Mouse (Mus musculus): ENCODE measurements around the gene Gm572. TPM values are rescaled to one million over a fixed set of nuclear protein-coding genes. Genes with fewer than 3 reads are reported as not detected.

Gene Gm572
- polyA plus RNA-seq, 1 experiment from 2014 or later, result not detected

- Histone ChIP-seq H3K36me3 (peaks cover 6% of the 10 kb centered on the region), H3K4me3 (no peak overlapping the region), H3K4me1 (0 out of 2 replicates have a peak, but pooled peaks cover 4% of the 10 kb centered on the region), H3K9me3 (no peaks in the 10 kb centered on the region), H3K9ac (no peak overlapping the region), H3K27me3 (no peaks in the 10 kb centered on the region), H3K4me2 (no peak overlapping the region), H3K27ac (no peak overlapping the region)
- 27% methylated on average over 5 of the region's 5 CpGs for WGBS
- ATAC-seq (ENCODE audit: insufficient number of reproducible peaks, low FRiP score, low TSS enrichment, low read depth), result no peak
These were observed 35.4 kb upstream of the Gm572 start for GRCm38 (mm10) chr4:148607758-148608157.

GRCm38 (mm10) chr4:148609805-148610204 is 33.3 kb upstream of the Gm572 start:
- no peak for ATAC-seq (ENCODE audit: insufficient number of reproducible peaks, low FRiP score, low TSS enrichment, low read depth)
- Histone ChIP-seq H3K4me3 (no peak overlapping the region), H3K9me3 (no peaks in the 10 kb centered on the region), H3K27ac (no peak overlapping the region), H3K4me1 (0 out of 2 replicates have a peak, but pooled peaks cover 4% of the 10 kb centered on the region), H3K36me3 (peaks cover 19% of the 10 kb centered on the region), H3K27me3 (no peaks in the 10 kb centered on the region), H3K9ac (no peak overlapping the region), H3K4me2 (no peak overlapping the region)
- WGBS, result 89% methylated on average over 5 of the region's 5 CpGs

- ATAC-seq (ENCODE audit: insufficient number of reproducible peaks, low FRiP score, low TSS enrichment, low read depth), result no peak
- peaks cover 29% of the 10 kb centered on the region for H3K36me3 ChIP-seq
- H3K27ac ChIP-seq, result no peak overlapping the region
- H3K9me3 ChIP-seq, result no peaks in the 10 kb centered on the region
- WGBS, result 73% methylated on average over 5 of the region's 5 CpGs
- H3K4me1 ChIP-seq, result 0 out of 2 replicates have a peak, but pooled peaks cover 4% of the 10 kb centered on the region
- no peak overlapping the region for H3K9ac ChIP-seq
- H3K4me3 ChIP-seq, result no peak overlapping the region
- no peak overlapping the region for H3K4me2 ChIP-seq
- no peaks in the 10 kb centered on the region for H3K27me3 ChIP-seq
These were observed 32.3 kb upstream of the Gm572 start for GRCm38 (mm10) chr4:148610631-148611364.

- no peak for ATAC-seq (ENCODE audit: insufficient number of reproducible peaks, low FRiP score, low TSS enrichment, low read depth)
- WGBS, result 46% methylated on average over 4 of the region's 4 CpGs
- peaks cover 42% of the 10 kb centered on the region for H3K36me3 ChIP-seq
These were observed 30.6 kb upstream of the Gm572 start for GRCm38 (mm10) chr4:148612557-148612956.

GRCm38 (mm10) chr4:148613738-148614137 is 29.4 kb upstream of the Gm572 start:
- WGBS, result 86% methylated on average over 9 of the region's 9 CpGs
- no peak overlapping the region for H3K27ac ChIP-seq
- no peak overlapping the region for H3K9ac ChIP-seq
- 0 out of 2 replicates have a peak, but pooled peaks cover 2% of the 10 kb centered on the region for H3K4me1 ChIP-seq
- ATAC-seq (ENCODE audit: insufficient number of reproducible peaks, low FRiP score, low TSS enrichment, low read depth), result no peak
- no peaks in the 10 kb centered on the region for H3K9me3 ChIP-seq
- H3K27me3 ChIP-seq, result no peaks in the 10 kb centered on the region
- H3K4me3 ChIP-seq, result no peak overlapping the region
- H3K36me3 ChIP-seq, result peaks cover 49% of the 10 kb centered on the region
- no peak overlapping the region for H3K4me2 ChIP-seq

More at GRCm38 (mm10) chr4:148612557-148612956, 30.6 kb upstream of the Gm572 start:
- H3K4me3 ChIP-seq, result no peak overlapping the region
- no peak overlapping the region for H3K27ac ChIP-seq
- H3K4me1 ChIP-seq, result 0 out of 2 replicates have a peak, but pooled peaks cover 4% of the 10 kb centered on the region
- H3K27me3 ChIP-seq, result no peaks in the 10 kb centered on the region
- no peak overlapping the region for H3K4me2 ChIP-seq
- no peaks in the 10 kb centered on the region for H3K9me3 ChIP-seq
- H3K9ac ChIP-seq, result no peak overlapping the region

GRCm38 (mm10) chr4:148619805-148620204 is 23.3 kb upstream of the Gm572 start:
- Histone ChIP-seq H3K4me1 (peaks cover 21% of the 10 kb centered on the region), H3K4me3 (no peak overlapping the region), H3K9ac (no peak overlapping the region), H3K9me3 (no peaks in the 10 kb centered on the region), H3K36me3 (peaks cover 85% of the 10 kb centered on the region), H3K4me2 (no peak overlapping the region), H3K27ac (no peak overlapping the region), H3K27me3 (no peaks in the 10 kb centered on the region)
- WGBS, result 70% methylated on average over 1 of the region's 1 CpGs
- ATAC-seq (ENCODE audit: insufficient number of reproducible peaks, low FRiP score, low TSS enrichment, low read depth), result no peak

GRCm38 (mm10) chr4:148620718-148621117 is 22.4 kb upstream of the Gm572 start:
- Histone ChIP-seq H3K9me3 (no peaks in the 10 kb centered on the region), H3K4me3 (no peak overlapping the region), H3K27me3 (no peaks in the 10 kb centered on the region), H3K4me2 (no peak overlapping the region), H3K36me3 (peaks cover 79% of the 10 kb centered on the region), H3K4me1 (peaks cover 25% of the 10 kb centered on the region), H3K27ac (no peak overlapping the region), H3K9ac (no peak overlapping the region)
- no peak for ATAC-seq (ENCODE audit: insufficient number of reproducible peaks, low FRiP score, low TSS enrichment, low read depth)
- 92% methylated on average over 1 of the region's 1 CpGs for WGBS

GRCm38 (mm10) chr4:148622485-148622884 is 20.6 kb upstream of the Gm572 start:
- Histone ChIP-seq H3K27me3 (no peaks in the 10 kb centered on the region), H3K4me3 (no peak overlapping the region), H3K4me2 (no peak overlapping the region), H3K27ac (no peak overlapping the region), H3K9me3 (no peaks in the 10 kb centered on the region), H3K4me1 (peaks cover 28% of the 10 kb centered on the region), H3K36me3 (peaks cover 66% of the 10 kb centered on the region), H3K9ac (no peak overlapping the region)
- 86% methylated on average over 4 of the region's 4 CpGs for WGBS
- ATAC-seq (ENCODE audit: insufficient number of reproducible peaks, low FRiP score, low TSS enrichment, low read depth), result no peak

- H3K4me1 ChIP-seq, result peaks cover 28% of the 10 kb centered on the region
- H3K4me3 ChIP-seq, result no peak overlapping the region
- no peaks in the 10 kb centered on the region for H3K9me3 ChIP-seq
- H3K27ac ChIP-seq, result no peak overlapping the region
- H3K36me3 ChIP-seq, result peaks cover 60% of the 10 kb centered on the region
- no peak overlapping the region for H3K9ac ChIP-seq
- H3K4me2 ChIP-seq, result no peak overlapping the region
- no peak for ATAC-seq (ENCODE audit: insufficient number of reproducible peaks, low FRiP score, low TSS enrichment, low read depth)
- no peaks in the 10 kb centered on the region for H3K27me3 ChIP-seq
- WGBS, result 85% methylated on average over 4 of the region's 4 CpGs
These were observed 19.5 kb upstream of the Gm572 start for GRCm38 (mm10) chr4:148623609-148624008.

- Histone ChIP-seq H3K4me3 (peak overlapping the region; percentile 85), H3K9ac (no peak overlapping the region), H3K4me2 (peak overlapping the region; percentile 67), H3K36me3 (peaks cover 46% of the 10 kb centered on the region), H3K27me3 (no peaks in the 10 kb centered on the region), H3K9me3 (no peaks in the 10 kb centered on the region), H3K4me1 (peaks cover 28% of the 10 kb centered on the region), H3K27ac (no peak overlapping the region)
- ATAC-seq (ENCODE audit: insufficient number of reproducible peaks, low FRiP score, low TSS enrichment, low read depth), result no peak
- WGBS, result 81% methylated on average over 10 of the region's 10 CpGs
These were observed 18.1 kb upstream of the Gm572 start for GRCm38 (mm10) chr4:148625010-148625409.

- peak; percentile 35 for ATAC-seq (ENCODE audit: insufficient number of reproducible peaks, low FRiP score, low TSS enrichment, low read depth)
- H3K27ac ChIP-seq, result peak overlapping the region; percentile 95
- peak overlapping the region; percentile 67 for H3K4me2 ChIP-seq
- H3K27me3 ChIP-seq, result no peaks in the 10 kb centered on the region
- peak overlapping the region; percentile 85 for H3K4me3 ChIP-seq
- H3K36me3 ChIP-seq, result peaks cover 38% of the 10 kb centered on the region
- under 1% methylated on average over 57 of the region's 57 CpGs for WGBS
- H3K9me3 ChIP-seq, result no peaks in the 10 kb centered on the region
- H3K9ac ChIP-seq, result peak overlapping the region; percentile 96
- H3K4me1 ChIP-seq, result peaks cover 28% of the 10 kb centered on the region
These were observed 17.1 kb upstream of the Gm572 start for GRCm38 (mm10) chr4:148625756-148626622.

Measured in limb, embryonic 15.5 days (tissue).